Mouse (Mus musculus) cerebellum, adult 2 months (tissue): ENCODE measurements around the gene Heatr1. TPM values are rescaled to one million over a fixed set of nuclear protein-coding genes. Genes with fewer than 3 reads are reported as not detected.
A peak's percentile ranks its signal among the peaks of the same experiment; 100 is the strongest.

Experiments
- DNase-seq, 2 experiments: peaks; one replicate each; pipeline ENCODE4 v3.0.0; 2021
- H3K27ac ChIP-seq: fragments of 200-500 bp; 2 replicates; pipeline ENCODE4 v1.5.1; 2012; ENCODE audit warnings: low read length, control low read depth, inconsistent platforms; ENCODE audit not compliant: insufficient read depth
- H3K27me3 ChIP-seq: fragments of 200-500 bp; 2 replicates; pipeline ENCODE4 v1.6.1; 2012; ENCODE audit warnings: inconsistent platforms, mild to moderate bottlenecking, low read length, moderate library complexity; ENCODE audit not compliant: control insufficient read depth, insufficient read depth
- H3K4me1 ChIP-seq: fragments of 200-500 bp; 2 replicates; pipeline ENCODE4 v1.6.1; 2011; ENCODE audit warnings: low read length; ENCODE audit not compliant: control insufficient read depth, insufficient read depth
- H3K4me3 ChIP-seq: fragments of 200-500 bp; replicated peaks from 2 replicates; pipeline ENCODE3; 2011; ENCODE audit warnings: mild to moderate bottlenecking, low read depth, low read length, control low read depth; ENCODE audit not compliant: insufficient read depth
- CTCF ChIP-seq: fragments of 200-500 bp; IDR thresholded peaks from 2 replicates; pipeline ENCODE4 v1.5.1; 2011; ENCODE audit warnings: low read depth, mild to moderate bottlenecking, control low read depth, low read length, moderate library complexity, borderline replicate concordance; ENCODE audit not compliant: insufficient read depth
- POLR2A ChIP-seq: fragments of 200-500 bp; IDR thresholded peaks from 2 replicates; pipeline ENCODE4 v1.6.1; 2011; ENCODE audit warnings: low read length, control low read depth, borderline replicate concordance; ENCODE audit not compliant: insufficient read depth
- WGBS: fragments of 180-500 bp; shearing (Covaris S2); methylation state at CpG from one replicate; pipeline ENCODE4 v1.1.7; 2018; 5-methylcytosine and 5-hydroxymethylcytosine counted together
- polyA plus RNA-seq: library from polyadenylated mRNA; depleted of rRNA; stranded (reverse); fragments of >200 nt; gene quantifications from 2 replicates; pipeline ENCODE4 v1.2.3, GENCODE M21; 2012; rRNA removed

Heatr1 gene
- 19.2 and 19.8 TPM in 2 replicates for polyA plus RNA-seq

- Histone ChIP-seq H3K4me1 (peaks cover 5% of the 10 kb centered on the region), H3K4me3 (peak within 1 kb of the TSS; percentile 93), H3K27me3 (no peaks in the 10 kb centered on the region), H3K27ac (no peak within 1 kb of the TSS)
- WGBS, result 1% methylated on average over 43 of the region's 43 CpGs
- no peak for TF ChIP-seq CTCF
- peak; percentile 39; the same call in 1 of the 2 replicates for TF ChIP-seq POLR2A
- peak; percentile 91 to 94 for DNase-seq
These were observed at the start of gene Heatr1 for GRCm38 (mm10) chr13:12394609-12395505. Gene Heatr1 (plus strand): TSS chr13:12395027.

- WGBS, result 23% methylated on average over 3 of the region's 3 CpGs
- H3K27me3 ChIP-seq, result no peaks in the 10 kb centered on the region
- H3K27ac ChIP-seq, result no peak overlapping the region
- DNase-seq, result no peak
- TF ChIP-seq POLR2A (no peak), CTCF (no peak)
- H3K4me3 ChIP-seq, result no peak overlapping the region
- no peaks in the 10 kb centered on the region for H3K4me1 ChIP-seq
These were observed 48.0 kb upstream of the Heatr1 start for GRCm38 (mm10) chr13:12346837-12347236.

- Histone ChIP-seq H3K27me3 (no peaks in the 10 kb centered on the region), H3K4me3 (no peak overlapping the region), H3K27ac (no peak overlapping the region), H3K4me1 (no peaks in the 10 kb centered on the region)
- no peak for DNase-seq
- WGBS, result 76% methylated on average over 13 of the region's 13 CpGs
- TF ChIP-seq POLR2A (no peak), CTCF (no peak)
These were observed 45.5 kb upstream of the Heatr1 start for GRCm38 (mm10) chr13:12349197-12349824.

- no peak for DNase-seq
- TF ChIP-seq POLR2A (no peak), CTCF (no peak)
- WGBS, result 57% methylated on average over 4 of the region's 4 CpGs
- Histone ChIP-seq H3K27me3 (no peaks in the 10 kb centered on the region), H3K4me3 (no peak overlapping the region), H3K4me1 (no peaks in the 10 kb centered on the region), H3K27ac (no peak overlapping the region)
These were observed 38.6 kb upstream of the Heatr1 start for GRCm38 (mm10) chr13:12356184-12356583.

GRCm38 (mm10) chr13:12357554-12357953 lies 37.3 kb upstream of the Heatr1 start:
- Histone ChIP-seq H3K27me3 (no peaks in the 10 kb centered on the region), H3K4me1 (no peaks in the 10 kb centered on the region), H3K27ac (no peak overlapping the region), H3K4me3 (no peak overlapping the region)
- no peak for DNase-seq
- TF ChIP-seq POLR2A, result no peak
- TF ChIP-seq CTCF, result no peak
- WGBS, result 70% methylated on average over 5 of the region's 5 CpGs

GRCm38 (mm10) chr13:12361486-12361885 lies 33.3 kb upstream of the Heatr1 start:
- H3K4me1 ChIP-seq, result no peaks in the 10 kb centered on the region
- WGBS, result 44% methylated on average over 4 of the region's 4 CpGs
- no peaks in the 10 kb centered on the region for H3K27me3 ChIP-seq
- no peak for DNase-seq
- no peak overlapping the region for H3K4me3 ChIP-seq
- TF ChIP-seq CTCF (no peak), POLR2A (no peak)
- H3K27ac ChIP-seq, result no peak overlapping the region

GRCm38 (mm10) chr13:12369041-12369621 lies 25.7 kb upstream of the Heatr1 start:
- WGBS, result 8% methylated on average over 8 of the region's 8 CpGs
- no peak for DNase-seq

More at GRCm38 (mm10) chr13:12369041-12369621, 25.7 kb upstream of the Heatr1 start:
- H3K27me3 ChIP-seq, result no peaks in the 10 kb centered on the region
- no peak overlapping the region for H3K27ac ChIP-seq
- H3K4me3 ChIP-seq, result no peak overlapping the region
- no peak for TF ChIP-seq CTCF
- no peak for TF ChIP-seq POLR2A
- H3K4me1 ChIP-seq, result no peaks in the 10 kb centered on the region
